Mouse (Mus musculus) lung, postnatal 36 days (tissue): ENCODE measurements at regions not wholly inside any gene's neighbourhood (a gene's known extent, or its start where the extent isn't known, plus 50 kb on each side); places are given as distances from the start of the nearest gene placed in this dataset.

Experiments
- DNase-seq: peaks from one replicate; pipeline ENCODE4 v3.0.0; 2022; ENCODE audit warnings: mixed read lengths

DNA sequence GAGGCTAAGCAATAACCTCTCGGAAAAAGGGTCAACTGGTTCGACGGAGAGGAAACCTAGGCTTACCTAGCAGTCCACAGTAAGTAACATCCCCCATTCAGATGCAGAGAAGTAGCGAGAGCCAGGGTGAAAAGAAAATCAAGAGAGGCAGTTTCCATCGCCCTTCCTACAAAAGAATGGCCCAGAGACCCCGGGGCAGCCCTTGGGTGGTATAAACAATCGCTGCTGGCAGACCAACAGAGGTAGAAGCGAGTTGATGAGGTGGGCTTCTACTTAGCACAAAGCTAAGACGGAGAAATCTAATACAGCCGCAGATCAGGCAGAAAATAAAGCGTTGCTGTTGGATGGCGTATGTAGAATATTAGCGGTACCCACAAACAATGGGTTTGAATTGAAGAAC lies 57.8 kb upstream of the Arl15 start:
- no peak for DNase-seq

DNA sequence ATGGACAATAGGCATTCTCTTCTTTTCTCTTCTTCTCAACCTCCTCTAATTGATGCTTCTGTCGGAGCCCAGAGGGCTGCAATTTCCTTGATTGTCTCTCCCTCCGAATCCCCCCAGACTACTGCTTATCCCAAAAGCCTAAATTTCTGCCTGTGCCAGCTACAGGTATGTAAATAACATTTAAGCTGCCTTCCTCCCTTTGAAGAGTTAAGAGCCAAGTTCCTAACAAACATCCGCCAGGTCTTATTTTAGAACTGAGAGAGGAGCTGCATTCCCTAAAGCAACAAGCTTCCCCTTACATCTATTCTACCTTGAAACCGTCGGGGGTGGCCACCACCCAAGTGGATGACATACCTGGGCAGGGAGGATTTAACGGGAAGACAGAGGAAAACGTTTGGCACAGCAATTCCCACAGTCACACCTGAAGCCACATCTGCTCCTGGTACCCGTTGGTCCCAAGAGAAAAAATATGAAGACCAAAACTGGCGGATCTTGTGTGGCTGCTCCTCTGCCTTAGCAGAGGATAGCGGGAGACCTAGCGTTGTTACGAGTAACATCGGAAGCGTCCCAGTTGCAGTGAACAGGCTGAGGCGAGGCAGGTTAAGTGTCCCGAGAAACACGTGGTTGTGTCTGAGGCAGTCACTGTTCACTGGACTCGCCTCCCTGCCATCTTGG lies 58.6 kb upstream of the Arl15 start:
- no peak for DNase-seq

DNA sequence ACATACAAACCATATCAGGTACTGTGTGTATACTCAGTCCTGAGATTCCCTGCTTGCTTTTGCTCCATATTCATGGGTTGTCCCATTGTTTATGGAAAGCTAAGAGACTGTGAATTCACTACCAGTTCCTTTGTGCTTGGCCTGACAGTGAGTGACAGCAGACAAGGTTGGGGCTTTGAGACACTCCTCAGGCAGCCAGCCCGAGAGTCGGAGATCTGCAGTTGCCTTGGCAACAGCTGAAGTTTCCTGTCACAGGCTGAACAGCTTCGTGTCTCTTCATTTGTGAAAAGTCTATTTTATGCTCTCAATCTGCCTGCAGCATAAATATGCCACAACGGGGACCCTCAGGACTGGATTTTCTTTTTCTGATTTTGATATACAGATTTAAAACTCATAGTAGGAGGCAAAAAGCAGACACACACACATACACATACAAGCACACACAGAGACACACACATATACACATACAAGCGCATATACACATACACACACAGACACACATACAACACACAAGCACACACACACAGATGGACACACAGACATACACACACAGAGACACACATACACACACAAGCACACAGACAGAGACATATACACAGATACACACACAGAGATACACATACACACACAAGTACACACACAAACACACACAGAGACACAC lies 60.0 kb upstream of the Arl15 start:
- DNase-seq = no peak

DNA sequence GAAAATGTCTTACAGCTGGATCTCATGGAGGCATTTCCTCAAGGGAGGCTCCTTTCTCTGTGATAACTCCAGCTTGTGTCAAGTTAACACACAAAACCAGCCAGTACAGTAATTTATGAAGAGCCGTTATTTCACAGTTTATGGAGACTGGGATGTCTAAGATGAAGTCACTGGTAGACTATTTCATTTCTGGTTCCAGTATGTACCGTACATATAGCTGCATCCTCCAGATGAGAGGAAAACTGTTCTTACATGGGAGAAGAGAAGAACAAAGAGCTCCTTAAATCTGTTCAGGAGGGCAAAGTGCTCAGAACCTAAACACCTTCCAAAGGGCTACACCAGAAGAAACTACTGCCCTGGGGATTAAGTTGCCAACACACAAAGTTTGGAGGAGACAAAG lies 60.6 kb upstream of the Arl15 start:
- no peak for DNase-seq

DNA sequence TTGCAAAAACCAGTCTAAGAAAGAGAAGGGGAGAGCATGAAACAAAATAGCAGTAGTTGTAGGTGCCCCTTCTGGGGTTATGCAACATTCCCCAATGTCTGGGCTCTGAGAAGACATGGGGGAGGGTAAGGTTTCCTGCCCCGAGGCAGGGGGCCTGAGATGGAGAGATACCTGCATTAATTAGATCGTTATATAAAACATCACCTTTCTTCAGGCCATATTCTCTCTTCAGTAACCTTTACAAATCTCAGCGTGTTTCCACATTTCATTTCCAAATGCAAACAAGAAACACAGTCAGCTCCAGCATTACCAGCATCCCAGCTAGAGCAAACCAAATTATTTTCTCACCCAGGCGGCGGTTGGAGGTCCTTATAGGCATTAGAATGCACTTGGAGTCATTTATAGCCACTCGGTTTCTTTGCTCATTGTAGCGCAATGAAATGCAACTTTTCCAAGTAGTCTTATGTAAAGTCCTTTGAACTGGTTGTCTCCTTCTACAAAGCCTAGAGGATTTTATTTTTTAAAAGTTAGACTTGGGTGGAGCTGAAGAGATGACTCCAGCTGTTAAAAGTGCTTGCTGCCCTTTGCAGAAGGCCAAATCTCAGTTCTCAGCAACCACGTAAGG lies 63.4 kb upstream of the Arl15 start:
- no peak for DNase-seq

DNA sequence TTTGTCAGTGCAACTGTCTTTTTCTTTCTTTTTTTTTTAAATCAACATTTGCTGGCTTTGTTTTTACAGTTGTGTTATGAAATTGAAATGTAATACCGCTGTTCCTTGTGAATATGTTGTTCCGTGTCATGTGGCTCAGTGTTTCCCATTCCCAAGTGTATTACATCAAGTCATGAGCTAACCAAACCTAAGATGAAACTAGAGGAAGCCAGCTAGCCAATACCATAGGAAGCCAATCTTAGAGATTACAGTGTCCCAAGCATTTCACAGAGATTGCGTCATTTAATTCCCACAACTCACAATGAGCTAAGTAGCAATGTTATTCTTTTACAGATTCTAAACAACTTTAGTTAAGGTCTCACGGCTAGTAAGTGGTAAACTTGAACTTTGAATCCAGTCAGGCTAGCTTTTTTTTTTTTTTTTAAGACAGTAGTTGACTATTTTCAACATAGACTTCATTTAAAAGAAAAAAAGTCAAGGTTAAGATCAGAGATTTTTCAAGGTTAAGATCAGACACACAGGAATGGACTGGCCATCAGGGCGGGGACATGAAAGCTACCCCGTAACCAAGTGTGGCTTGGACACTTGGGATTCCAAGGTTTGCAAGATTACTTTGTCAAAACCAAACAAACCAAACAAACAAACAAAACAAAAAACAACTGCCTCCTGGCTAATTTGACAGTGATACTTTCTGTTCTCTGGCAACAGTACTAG lies 64.1 kb upstream of the Arl15 start:
- peak; percentile 10 for DNase-seq

DNA sequence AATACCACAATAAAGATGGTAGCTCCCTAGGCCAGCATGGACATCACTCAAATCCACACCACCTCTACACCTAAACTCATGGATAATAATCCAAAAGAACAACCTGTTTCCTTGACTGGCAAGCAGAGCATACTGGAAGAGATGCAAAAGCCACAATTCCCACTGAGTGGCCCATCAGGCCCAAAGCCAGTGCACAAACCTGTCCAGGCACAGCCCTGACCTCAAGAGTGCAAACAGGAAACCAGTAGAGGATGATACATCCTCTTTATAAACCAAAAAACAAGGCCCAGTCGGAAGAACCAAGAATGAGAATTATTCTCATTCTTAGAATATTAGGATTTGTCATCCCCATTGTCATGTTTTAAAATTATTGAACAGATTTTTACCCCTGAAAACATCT lies 64.7 kb upstream of the Arl15 start:
- DNase-seq = no peak

DNA sequence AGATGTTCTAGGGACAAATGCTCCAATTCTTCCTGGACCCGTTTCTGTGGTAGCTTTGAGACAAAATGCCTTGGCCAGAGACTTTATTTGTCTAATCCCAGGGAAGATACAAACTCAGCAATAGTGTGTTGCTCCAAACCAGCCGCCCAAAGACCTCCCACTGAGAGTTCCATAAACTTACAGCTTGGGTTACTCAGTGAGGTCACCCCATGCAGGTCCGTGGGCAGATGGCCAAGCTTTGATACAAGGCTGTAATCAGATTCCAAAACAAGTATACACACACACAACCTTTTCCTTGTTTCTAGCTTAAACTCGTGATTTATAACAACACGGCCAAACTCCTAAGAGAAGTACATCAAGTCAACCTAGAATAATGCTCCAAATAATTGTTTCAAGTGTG lies 64.6 kb upstream of the Hspb3 start:
- DNase-seq = peak; percentile 61

DNA sequence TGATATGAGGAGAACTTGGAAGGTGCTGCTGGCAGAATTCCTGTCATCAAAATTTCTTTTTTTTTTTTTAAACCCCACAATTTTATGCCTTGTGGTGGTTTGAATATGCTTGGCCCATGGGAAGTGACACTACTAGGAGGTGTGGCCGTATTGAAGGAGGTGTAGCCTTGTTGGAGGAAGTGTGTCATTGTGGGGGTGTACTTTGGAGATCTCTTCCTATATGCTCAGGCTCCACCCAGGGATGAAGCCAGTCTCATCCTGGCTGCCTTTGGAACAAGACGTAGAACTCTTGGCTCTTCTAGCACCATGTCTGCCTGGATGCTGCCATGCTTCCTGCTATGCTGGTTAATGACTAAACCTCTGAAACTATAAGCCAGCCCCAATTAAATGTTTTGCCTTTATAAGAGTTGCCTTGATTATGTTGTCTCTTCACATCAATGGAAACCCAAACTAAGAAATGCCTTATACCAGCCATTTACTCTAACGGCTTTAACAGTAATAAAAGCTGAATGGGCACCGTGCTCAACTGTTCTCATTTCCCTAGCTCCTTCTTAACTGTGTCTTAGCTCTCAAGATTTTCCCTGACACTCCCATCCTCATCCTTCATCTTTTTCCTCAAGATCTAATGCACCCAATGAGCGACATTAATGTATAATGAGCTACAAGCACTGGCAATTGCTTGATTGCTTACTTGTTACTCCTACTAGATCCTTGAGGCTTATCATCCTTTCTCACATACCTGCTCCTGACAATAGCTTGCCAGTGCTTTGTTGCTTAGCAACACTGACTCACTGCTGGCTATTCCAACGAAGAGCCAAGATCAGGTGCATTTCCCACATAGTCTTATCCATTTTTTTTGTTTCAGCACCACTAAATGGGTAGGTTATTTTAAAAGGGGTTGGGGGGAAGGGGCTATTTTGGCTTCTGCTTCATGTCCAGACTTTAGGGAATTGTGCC lies 61.7 kb upstream of the Hspb3 start:
- no peak for DNase-seq

DNA sequence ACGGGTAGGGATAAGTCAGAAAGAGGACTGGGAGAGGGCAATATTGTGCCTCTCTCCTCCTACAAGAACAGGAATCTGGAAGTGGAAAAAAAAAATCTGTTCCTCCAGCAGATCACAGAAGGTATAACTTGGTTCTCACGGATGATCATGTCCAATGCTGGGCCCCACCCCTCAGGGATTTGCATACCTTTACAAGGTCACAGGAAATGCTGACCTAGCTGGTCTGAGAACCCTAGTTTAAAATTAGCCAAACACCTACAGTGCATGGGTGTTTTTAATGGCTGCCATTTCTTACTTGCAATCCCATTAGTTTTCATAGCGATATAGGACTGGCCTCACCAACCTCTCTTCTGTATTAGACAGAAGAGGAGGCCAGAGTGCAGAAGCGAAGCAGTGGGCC lies 51.8 kb upstream of the Hspb3 start:
- no peak for DNase-seq

DNA sequence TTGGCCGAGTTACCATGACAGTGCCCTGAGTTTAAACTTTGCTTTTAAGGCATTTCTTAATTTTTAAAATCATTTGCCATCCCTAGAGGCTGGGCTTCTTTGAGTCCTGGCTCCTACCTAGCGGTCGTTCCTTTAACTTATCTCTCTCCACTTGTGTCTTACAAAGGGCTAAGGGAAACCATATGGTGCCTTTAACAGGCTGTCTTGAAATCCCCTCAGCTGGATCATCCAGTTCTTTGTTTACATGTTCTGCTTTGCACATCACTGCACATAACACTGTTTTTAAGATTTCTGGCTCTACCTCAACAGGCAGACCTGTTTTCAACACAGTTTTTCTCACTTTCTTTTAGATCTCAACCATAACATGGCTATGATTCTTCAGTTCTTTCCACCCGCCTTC lies 50.4 kb upstream of the Hspb3 start:
- DNase-seq = no peak
